Mouse (Mus musculus) gastrocnemius, postnatal 14 days (tissue): Measurements from ENCODE around the gene Srgap3. TPM values are rescaled to one million over a fixed set of nuclear protein-coding genes. Genes with fewer than 3 reads are reported as not detected.

ENCODE experiments used
- DNase-seq: peaks from one replicate; pipeline ENCODE4 v3.0.0; 2021; ENCODE audit warnings: mixed read lengths
- intact Hi-C: fragments of 180-260 bp; cut with DNase I; formaldehyde crosslinking; loops from one replicate; pipeline ENCODE4 v1.15.1; 2025; ENCODE audit warnings: low total_unique reads
- total RNA-seq, 2 experiments: library from RNA; stranded (reverse); gene quantifications; 2 replicates each; pipeline ENCODE4 v1.2.3; 2021

The Srgap3 gene
- total RNA-seq, 2 experiments from 2014 or later: 4.1 to 5.0 TPM

- intact Hi-C loops: no loop called here
- no peak for DNase-seq
Observed at GRCm38 (mm10) chr6:112920619-112921195, 26.4 kb downstream of the Srgap3 start.

GRCm38 (mm10) chr6:112917717-112918116 lies 29.3 kb downstream of the Srgap3 start:
- no peak for DNase-seq
- intact Hi-C loops: no loop called here

- DNase-seq: no peak
- intact Hi-C loops: no loop called here
Observed at GRCm38 (mm10) chr6:112916243-112916642, 30.8 kb downstream of the Srgap3 start.

- intact Hi-C loops: no loop called here
Observed at GRCm38 (mm10) chr6:112912552-112912951, 34.5 kb downstream of the Srgap3 start.

GRCm38 (mm10) chr6:112909711-112910110 lies 37.4 kb downstream of the Srgap3 start:
- intact Hi-C loops: no loop called here
- no peak for DNase-seq

More at GRCm38 (mm10) chr6:112912552-112912951, 34.5 kb downstream of the Srgap3 start:
- no peak for DNase-seq

- no peak for DNase-seq
- intact Hi-C loops: no loop called here
Observed at GRCm38 (mm10) chr6:112907887-112908584, 39.0 kb downstream of the Srgap3 start.

GRCm38 (mm10) chr6:112903796-112904195 lies 43.3 kb downstream of the Srgap3 start:
- no peak for DNase-seq
- intact Hi-C loops: no loop called here

- no peak for DNase-seq
- intact Hi-C loops: no loop called here
Observed at GRCm38 (mm10) chr6:112903226-112903625, 43.8 kb downstream of the Srgap3 start.

- intact Hi-C loops: no loop called here
- DNase-seq: no peak
Observed at GRCm38 (mm10) chr6:112902791-112903190, 44.3 kb downstream of the Srgap3 start.

GRCm38 (mm10) chr6:112900306-112900705 lies 46.8 kb downstream of the Srgap3 start:
- no peak for DNase-seq
- intact Hi-C loops: no loop called here

- intact Hi-C loops: no loop called here
- DNase-seq: peak; percentile 15
Observed at GRCm38 (mm10) chr6:112899711-112900110, 47.4 kb downstream of the Srgap3 start.

- intact Hi-C loops: no loop called here
Observed at GRCm38 (mm10) chr6:112899276-112899675, 47.8 kb downstream of the Srgap3 start.

GRCm38 (mm10) chr6:112898435-112898834 lies 48.6 kb downstream of the Srgap3 start:
- intact Hi-C loops: no loop called here
- no peak for DNase-seq

More at GRCm38 (mm10) chr6:112899276-112899675, 47.8 kb downstream of the Srgap3 start:
- no peak for DNase-seq

- intact Hi-C loops: no loop called here
- no peak for DNase-seq
Observed at GRCm38 (mm10) chr6:112896372-112896771, 50.7 kb downstream of the Srgap3 start.

- no peak for DNase-seq
- intact Hi-C loops: no loop called here
Observed at GRCm38 (mm10) chr6:112890331-112890751, 56.7 kb downstream of the Srgap3 start.

GRCm38 (mm10) chr6:112883588-112884135 lies 63.4 kb downstream of the Srgap3 start:
- intact Hi-C loops: no loop called here
- no peak for DNase-seq

GRCm38 (mm10) chr6:112880048-112880534 lies 67.0 kb downstream of the Srgap3 start:
- DNase-seq: no peak
- intact Hi-C loops: no loop called here

GRCm38 (mm10) chr6:112879154-112879553 lies 67.9 kb downstream of the Srgap3 start:
- no peak for DNase-seq
- intact Hi-C loops: no loop called here

- no peak for DNase-seq
- intact Hi-C loops: no loop called here
Observed at GRCm38 (mm10) chr6:112873089-112873835, 73.8 kb downstream of the Srgap3 start.

- no peak for DNase-seq
- intact Hi-C loops: no loop called here
Observed at GRCm38 (mm10) chr6:112871241-112871780, 75.8 kb downstream of the Srgap3 start.
